Mouse (Mus musculus) 416B (cell line): ENCODE data around the gene Rhog.
"Not testable (repeated sequence)": the region's sequence is repeated elsewhere in the genome, so short reads cannot be mapped to it uniquely, and the experiment has no call there.

ENCODE experiments used
- DNase-seq: peaks from one replicate; pipeline ENCODE4 v3.0.0; 2011; ENCODE audit warnings: low read depth

The Rhog gene

DNA sequence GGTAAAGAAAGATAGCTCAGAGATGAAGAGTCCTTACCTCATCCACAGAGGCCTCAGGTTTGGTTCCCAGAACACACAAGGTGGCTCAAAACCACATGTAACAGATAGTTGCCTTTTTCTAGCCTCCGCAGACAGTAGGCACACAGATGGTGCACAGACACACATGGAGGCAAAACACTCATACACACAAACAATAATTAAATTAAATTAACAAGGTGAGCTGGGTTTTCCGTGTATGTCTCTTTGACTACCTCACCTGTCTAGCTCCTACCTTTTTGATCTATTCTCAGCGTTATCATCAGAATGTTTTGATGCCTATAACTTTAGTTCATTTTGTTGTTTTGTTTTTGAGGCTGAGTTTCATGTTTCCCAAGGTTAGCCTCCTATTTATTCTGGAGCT is at the start of gene Rhog:
TSS of gene Rhog (minus strand) at position 101 of the 400 bp plus-strand sequence.
- DNase-seq = no peak

DNA sequence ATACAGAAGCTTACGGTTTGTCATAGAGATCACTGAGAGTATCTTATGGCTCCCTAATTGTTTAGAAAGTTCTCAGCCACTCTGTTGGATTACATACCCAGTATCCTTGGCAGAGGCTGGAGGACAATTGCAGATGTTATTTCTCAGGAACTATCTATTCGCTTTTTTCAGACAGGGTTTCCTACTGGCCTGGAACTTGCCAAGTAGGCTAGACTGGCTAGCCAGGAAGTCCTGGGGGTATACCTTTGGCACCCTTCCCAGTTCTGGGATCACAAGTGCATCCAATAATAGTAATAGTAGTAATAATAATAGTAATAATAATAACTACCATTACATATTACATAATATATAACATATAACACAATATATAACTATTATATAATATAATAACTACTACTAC is 49.7 kb upstream of the Rhog start:
- no peak for DNase-seq

DNA sequence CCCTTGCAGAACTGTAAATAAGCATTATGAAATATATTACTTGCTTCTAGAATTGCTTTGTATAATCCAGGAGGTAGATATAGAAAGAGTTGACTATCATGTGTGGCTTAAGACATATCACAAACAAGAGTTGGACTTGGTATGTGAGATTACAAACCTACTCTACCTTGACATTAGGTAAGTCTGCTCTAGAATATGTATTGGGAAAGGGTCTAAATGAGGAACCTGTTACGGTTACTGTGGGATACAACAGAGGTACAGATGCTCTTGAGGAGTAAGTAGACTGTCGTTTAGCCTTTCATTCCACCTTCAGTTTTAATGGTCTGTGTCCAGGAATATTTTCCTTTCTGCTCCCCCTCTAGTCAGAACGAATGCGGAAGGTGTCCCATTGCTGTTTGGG is 46.6 kb upstream of the Rhog start:
- DNase-seq = no peak

DNA sequence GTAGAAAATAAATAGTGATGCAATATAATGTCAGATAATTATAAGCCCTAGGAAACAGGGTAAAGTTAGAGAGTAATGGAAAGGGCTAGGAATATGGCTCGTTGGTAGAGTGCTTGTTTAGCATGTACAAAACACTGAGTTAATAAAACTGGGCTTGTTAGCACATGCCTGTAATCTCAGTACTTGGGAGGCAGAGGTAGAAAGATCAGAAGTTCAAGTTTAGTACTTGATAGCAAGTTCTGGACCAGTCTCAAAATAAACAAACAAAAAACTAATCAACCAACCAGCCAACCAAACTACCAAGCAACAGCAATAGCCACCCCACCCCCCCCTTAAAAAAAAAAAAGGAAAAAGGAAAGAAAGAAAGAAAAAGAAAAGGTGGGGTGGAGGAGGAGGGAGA is 44.9 kb upstream of the Rhog start:
- DNase-seq = no peak

DNA sequence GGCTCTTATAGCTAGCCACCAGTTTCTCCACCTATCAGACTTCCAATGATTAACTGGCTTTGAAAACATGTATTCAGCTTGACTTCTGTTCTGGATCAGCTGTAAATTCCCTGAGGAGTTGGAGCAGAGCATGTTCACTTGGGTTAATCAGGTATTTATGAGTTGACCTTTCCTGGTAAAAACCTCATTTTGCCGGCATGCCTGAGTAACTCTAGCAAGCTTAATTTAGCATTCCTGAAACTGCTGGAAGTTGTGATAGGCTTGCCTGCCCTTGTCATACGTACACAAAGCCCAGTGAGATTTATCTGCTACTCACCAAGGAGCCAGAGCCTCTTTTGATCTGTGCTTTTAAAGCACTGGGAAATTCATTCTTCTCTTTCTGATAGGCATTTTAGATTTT is 37.4 kb upstream of the Rhog start:
- no peak for DNase-seq

DNA sequence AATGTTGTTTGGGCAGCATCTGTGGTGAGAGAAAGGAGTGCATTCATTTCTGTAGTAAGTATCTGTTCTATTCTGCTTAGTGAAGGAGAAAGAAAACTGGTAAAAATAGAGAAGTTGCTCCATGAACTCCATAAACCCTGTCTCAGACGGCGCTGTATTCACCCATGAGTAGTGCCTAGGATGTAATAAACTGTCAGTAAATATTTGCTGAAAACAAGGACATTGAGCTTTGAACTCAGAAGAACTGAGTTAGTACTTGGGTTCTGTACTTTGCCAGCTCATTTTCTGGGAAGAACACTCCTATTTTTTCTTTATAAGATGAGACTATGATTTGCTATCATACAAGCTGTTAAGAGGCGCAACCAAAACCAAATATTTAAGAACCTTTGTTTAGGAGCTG is 36.4 kb upstream of the Rhog start:
- no peak for DNase-seq

DNA sequence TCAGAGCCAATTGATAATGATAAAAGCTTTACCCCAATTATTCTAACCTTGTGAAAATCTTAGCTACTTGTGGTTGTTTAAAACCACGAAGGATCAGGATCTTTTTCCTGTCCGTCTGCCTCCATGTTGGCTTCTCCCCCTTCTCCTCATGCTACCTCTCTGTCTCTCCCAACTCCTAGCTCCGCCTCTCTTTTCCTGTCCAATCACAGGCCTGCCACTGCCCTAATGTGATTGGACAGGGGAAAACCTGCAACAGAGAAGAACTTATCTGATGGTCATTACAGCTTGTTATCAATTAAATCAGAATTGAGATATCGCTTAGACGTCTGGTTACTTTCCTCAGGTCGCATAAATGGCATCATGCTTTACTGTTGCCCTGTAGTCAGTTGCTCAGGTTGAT is 33.6 kb upstream of the Rhog start:
- DNase-seq = no peak

DNA sequence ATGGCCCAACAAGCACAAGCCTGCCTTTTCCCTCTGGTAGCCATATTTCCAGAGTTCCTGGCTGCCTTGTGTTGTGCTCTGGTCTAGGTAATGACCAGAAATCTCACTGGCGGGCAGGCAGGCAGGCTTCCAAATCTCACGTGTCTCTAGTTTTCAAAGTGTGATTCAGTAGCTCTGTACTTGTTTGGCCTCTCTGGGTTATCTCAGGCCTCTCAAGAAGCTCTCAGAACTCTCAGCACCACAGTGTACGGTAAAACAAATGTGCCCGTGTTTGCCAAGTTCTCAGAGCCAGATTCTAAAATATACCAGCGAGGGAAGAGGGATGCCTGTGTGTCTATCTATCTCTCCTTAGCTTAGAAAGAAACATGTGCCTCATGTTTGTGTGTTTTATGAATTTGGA is 26.4 kb upstream of the Rhog start:
- DNase-seq = no peak

DNA sequence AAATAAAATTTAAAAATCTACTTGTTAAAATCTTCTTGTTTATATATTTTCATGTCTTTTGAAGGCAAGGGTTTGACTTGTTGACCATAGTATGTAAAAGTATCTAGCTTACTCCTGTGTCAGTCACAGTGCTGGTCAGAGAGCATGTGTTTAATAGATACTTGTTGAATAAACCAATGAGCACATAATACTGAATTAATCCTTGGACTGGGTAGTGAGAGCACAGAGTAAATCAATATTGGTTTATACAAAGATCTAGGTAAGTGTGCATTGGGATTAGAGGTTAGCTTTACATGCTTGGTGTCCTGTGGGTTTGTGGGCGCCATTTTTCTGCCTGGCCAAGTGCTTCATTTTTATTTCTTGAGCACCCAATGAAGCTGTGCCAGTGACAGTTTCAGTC is 25.5 kb upstream of the Rhog start:
- no peak for DNase-seq

DNA sequence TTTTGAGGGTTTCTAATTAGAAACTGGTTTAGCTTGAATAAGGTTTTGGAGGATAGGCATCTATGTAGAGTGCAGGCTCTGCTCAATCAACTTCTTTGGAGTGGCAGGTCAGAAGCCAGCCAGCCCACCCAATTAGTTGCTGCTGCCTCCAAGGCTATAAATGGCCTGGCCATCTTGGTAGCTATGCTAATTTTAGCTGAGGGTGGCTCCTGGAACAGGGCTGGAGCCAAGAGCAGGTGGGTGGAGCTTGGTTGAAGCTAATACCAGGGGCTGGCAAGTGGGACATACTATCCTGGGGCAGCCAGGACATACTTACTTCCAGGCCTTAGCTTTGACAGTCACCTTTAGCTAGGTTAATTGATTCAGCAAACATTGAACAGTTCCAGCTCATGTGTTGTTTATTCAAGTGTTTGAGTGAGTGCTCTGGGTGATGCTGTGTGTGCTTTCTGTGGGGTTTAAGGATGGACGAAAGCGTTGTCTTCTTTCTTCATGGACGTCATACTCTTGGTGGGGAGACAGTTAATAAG is 16.6 kb upstream of the Rhog start:
- no peak for DNase-seq

DNA sequence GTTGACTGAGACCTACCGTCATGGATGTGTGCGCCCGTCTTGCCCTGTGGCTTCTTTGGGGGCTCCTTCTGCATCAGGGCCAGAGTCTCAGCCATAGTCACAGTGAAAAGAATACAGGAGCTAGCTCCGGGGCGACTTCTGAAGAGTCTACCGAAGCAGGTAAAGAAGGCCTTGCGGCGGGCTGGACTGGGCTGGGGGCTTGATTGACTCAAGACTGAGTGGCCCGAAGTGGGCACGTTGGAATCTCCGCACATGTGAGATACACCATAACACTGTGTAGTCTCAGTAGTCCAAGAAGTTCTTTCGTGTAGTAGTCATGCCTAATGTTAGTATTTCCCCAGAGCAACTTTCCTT is 12.5 kb upstream of the Rhog start:
- no peak for DNase-seq

DNA sequence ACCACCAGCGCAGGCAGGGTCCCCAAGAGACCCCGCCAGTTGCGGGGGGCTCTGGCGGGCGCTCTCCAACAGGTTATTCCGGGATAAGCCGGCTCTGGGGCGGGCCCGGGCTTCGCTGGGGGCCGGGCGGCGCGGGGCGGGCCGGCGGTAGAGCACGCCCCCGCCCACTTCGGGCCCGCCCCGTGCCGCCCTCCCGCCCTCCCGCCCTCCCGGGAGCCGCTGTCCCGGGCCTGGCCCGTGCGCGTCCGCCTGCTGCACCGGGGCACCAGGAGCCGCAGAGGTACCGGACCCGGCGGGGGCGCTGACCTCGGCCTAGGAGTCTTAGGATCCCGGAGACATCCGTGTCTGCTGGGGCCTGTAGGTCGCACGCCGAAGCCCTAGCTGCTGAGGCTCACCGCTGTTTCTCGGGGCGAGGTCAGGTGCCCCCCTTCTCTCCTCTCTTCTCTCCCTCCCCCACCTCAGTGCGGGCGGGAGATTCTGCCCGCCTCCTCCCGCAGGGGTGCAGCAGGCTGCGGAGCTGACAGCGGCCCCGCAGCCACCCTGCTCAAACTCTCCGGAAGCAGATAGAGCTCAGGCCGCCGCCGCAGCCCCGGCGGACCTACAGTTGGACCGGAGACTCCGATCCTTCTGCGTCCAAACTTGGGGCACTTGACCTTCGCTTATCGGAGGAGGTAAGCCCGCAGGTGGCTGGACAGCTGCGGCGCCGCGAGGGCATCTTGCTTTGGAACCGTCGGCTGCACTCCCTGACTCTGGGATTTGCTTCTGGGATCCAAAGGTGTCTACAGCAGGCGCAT is 11.9 kb upstream of the Rhog start, which contains the start of gene Stim1:
TSS of gene Stim1 (plus strand) at position 206 of the 794 bp plus-strand sequence.
- DNase-seq = peak; percentile 84

DNA sequence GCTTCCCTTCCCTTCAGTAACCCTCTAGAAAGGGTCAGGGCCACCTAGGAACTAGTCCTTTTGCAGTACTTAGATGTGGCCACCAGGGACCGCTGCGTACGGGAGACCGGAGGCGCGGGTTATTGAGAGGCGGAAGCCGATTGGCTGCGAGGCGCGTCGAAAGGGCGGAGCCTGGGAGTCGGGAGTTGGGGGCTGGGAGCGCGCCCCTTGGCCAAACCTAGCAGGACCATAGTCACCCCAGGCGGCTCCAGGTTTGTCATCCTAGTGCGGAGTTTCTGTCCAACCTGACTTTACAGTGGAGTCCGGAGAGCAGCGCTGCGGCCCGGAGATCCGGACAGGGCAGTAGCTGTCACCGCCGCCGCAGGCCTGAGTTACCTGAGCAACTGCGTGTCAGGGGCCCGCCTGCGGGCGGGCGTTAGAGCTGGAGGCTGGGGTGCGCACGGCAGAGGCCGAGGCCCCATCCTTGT is 11.3 kb upstream of the Rhog start:
- DNase-seq = peak; percentile 95

DNA sequence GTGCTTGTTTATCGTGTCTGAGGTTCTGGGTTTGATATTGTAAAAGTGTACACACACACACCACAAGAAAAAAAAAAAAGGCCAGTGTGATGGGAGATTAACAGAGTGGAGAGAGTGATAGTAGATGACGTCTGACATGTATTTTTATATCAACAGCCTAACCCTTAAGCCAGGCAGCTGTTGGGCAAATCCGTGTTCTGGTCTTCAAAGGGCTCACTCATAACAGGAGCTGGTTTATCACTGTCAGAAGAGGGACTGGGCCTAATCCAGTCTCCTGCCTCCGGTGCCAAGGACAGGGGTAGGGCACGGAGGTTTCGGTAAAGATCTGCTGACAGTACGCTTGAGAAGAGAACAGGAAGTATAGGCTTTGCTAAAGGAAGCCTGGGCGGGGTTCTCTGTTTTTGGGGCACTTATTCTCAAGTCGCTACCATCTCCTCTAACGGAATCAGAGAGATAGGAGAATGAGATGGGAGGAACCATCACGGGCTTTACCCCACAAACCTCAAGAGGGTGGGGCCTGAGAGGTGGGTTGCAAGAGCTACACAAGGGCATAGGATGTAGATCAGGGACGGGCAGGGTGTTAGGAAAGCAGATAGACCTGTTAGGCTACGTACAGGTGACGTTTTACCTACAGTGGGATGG is 10.7 kb upstream of the Rhog start:
- DNase-seq = peak; percentile 93

DNA sequence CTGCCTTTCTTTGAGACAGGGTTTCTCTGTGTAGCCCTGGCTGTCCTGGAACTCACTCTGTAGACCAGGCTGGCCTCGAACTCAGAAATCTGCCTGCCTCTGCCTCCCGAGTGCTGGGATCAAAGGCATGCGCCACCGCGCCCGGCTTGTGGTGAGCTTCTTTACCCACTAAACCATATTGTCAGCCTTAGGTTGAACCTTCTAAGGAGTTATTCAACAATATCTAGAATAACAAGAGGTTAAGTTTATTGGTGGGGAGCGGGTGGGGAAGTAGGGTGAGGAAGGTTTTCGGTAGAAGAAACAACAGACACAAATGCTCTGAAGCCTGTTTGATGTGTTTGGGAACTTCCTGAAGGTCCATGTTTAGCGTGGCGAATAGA is 10.2 kb upstream of the Rhog start:
- DNase-seq = not testable (repeated sequence)

DNA sequence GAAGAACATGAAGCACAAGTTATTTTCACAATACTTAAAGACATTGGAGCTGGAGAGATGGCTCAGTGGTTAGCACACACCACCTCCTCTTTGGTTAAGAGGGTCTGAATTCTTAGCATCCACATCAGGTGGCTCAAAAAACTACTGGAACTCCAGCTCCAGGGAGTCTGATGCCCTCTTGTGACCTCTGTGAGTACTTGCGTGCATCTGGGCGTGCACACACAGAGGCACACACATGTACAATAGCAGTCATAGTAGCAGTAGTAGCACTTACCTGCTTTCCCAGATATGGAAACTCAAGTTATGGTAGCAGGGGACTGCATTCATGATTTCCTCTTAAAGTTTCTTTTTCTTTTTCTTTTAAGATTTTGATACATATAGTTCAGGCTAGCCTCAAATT is 7.2 kb upstream of the Rhog start:
- DNase-seq = peak; percentile 48

DNA sequence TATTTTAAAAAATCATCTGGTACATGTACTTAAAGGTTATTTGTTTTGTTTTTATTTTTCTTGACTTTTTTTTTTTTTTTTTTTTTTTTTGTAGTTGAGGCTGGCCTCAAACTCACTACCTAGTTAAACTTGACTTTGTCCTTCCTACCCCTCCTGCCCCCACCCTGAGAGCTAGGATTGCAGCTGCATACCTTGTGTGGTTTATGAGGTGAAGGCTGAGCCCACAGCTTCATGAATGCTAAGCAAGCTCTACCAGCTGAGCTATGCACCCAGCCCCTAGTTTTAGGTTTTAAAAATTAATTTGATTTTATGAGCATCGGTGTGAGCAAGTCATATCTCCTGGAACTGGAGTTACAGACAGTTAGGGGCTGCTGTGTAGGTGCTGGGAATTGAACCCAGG is 4.7 kb upstream of the Rhog start:
- DNase-seq = no peak

DNA sequence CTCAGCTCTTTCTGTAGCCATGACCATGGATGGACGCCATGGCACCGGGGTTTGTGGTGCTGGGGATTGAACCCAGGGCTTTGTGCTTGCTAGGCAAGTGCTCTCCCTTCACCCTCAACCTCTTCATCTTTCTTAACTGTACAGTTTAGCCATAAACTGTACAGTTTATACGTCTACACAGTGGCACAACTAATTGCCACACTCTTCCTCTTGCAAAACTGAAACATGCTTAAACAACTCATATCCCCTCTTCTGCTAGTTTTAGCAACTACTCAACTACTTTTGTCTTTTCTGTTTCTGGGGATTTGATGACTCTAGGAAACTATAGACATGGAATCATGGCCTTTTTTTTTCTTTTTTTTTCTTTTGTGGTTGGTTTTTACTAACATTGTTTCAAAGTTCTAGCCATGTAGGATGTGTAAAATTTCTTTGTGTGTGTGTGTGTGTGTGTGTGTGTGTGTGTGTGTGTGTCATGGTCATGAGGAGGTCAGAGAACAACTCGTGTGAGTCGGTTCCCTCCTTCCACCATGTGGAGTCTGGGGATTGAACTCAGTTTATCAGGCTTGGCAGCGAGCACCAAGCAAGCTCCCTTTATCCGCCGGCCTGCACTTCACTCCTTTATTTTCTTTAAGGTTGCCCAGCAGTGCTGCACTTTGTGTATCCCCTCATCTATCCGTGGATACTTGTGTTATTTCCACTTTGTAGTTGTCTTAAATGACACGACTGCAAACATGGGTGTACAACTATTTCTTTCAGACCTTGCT is 4.0 kb upstream of the Rhog start:
- DNase-seq = peak; percentile 60

DNA sequence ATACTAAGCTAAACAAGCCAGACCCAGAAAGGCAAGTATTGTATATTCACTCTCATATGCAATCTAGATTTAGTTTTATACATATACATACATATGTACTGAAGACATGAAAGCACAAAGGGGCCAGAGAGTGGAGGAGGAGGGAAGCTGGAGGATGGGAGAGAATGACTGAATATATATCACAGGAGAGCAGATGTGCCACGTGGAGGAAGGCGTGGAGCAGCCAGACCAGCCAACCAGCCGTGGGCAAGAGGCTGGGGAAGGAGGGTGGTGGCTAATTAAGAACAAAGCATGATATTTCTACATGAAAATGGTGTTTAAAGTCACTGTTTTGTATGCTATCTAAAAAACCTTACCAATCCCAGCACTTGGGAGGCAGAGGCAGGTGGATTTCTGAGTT is 2.9 kb upstream of the Rhog start:
- no peak for DNase-seq

DNA sequence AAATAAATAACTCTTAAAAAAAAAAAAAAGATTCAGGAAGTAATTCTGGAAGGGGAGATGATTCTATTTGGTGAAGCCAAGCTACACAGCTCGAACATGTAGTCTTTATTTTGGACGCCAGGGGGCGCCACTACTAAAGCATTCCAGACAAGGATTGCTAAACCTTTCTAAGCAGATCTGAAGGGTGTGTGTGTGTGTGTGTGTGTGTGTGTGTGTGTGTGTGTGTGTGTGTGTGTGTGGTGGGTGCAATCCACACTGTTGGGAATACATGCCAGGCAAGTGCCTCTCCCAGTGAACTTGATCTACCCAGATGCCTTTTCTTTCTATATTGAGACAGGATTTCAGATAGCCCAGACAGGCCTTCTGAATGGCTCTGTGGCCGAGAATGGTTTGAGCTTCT is 2.3 kb upstream of the Rhog start:
- DNase-seq = peak; percentile 83

DNA sequence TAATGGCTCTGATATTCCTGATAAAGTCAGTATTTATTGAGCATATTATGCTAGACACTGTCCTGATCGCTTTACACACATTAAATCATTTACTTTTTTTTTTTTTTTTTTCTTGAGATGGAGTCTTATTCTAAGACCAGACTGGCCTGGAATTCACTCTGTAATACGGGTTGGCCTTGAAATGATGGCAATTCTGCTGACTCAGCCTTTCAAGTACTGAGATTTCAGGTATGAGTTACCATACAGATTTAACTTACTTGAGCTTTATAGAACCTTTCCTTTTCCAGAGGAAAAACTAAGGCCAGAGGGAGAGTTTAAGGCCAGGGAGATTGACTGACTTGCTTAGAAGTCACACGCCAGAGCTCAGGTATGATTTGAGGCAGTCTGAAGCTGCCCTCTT is 782 bp upstream of the Rhog start:
- DNase-seq = no peak

DNA sequence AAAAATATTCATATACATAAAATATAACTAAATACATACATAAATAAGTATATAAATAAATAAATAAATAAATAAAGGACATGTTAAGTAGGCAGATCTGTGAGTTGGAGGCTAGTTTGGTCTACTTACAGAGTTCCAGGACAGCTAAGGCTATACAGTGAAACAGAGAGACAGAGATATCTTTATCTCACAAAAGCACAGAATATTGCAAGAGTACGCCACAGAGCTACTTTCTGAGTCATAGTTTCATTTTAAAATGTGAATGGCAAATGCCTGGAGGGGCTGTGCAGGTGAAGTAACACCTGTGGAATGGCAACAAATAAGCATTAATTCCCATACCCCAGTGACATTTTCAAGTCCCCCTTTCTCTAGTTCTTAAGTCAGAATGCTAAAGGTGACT is 2.2 kb downstream of the Rhog start:
- no peak for DNase-seq
